Mouse (Mus musculus): ENCODE results near the gene Gm37419. TPM values are rescaled to one million over a fixed set of nuclear protein-coding genes. Genes with fewer than 3 reads are reported as not detected.

The Gm37419 gene
- polyA plus RNA-seq (2014; fragmentation: Nextera tagmentation; extraction: Ambion mirVana) = not detected in 2 replicates

GRCm38 (mm10) chr16:23988466-23989208 lies at the start of gene Gm37419, which contains the start of gene Bcl6:
Gm37419 (plus strand) TSS chr16:23988482.
Bcl6 (minus strand) TSS chr16:23988852.
- H3K36me3 ChIP-seq (ENCODE audit: control insufficient read depth, insufficient read depth, low read length) = no peaks in the 10 kb centered on the region
- peak within 1 kb of the TSS; percentile 71 for H3K4me2 ChIP-seq
- no peaks in the 10 kb centered on the region for H3K9me3 ChIP-seq (replicated peaks; ENCODE audit: control insufficient read depth, low read length)
- under 1% methylated on average over 68 of the region's 68 CpGs for WGBS (ENCODE audit: insufficient replicate concordance)
- peak within 1 kb of the TSS; percentile 98 for H3K27ac ChIP-seq (ENCODE audit: low read depth, low read length)
- peaks cover 18% of the 10 kb centered on the region; the same call in 1 of the 2 replicates for H3K4me1 ChIP-seq (ENCODE audit: control insufficient read depth, insufficient read depth, low read length)
- H3K9ac ChIP-seq (ENCODE audit: low read depth, low read length) = peak within 1 kb of the TSS; percentile 79
- H3K27me3 ChIP-seq (ENCODE audit: control insufficient read depth, insufficient read depth, low read length) = no peaks in the 10 kb centered on the region
- peak within 1 kb of the TSS; percentile 80 for H3K4me3 ChIP-seq (ENCODE audit: low read depth, low read length)
- peak; percentile 75 for ATAC-seq (replicated peaks; ENCODE audit: insufficient number of reproducible peaks, low FRiP score, low TSS enrichment)

GRCm38 (mm10) chr16:23944801-23945200 lies 43.5 kb upstream of the Gm37419 start:
- Histone ChIP-seq H3K4me3 (ENCODE audit: low read depth, low read length) (no peak overlapping the region), H3K4me1 (ENCODE audit: control insufficient read depth, insufficient read depth, low read length) (no peaks in the 10 kb centered on the region), H3K36me3 (ENCODE audit: control insufficient read depth, insufficient read depth, low read length) (no peaks in the 10 kb centered on the region), H3K27ac (ENCODE audit: low read depth, low read length) (no peak overlapping the region), H3K27me3 (ENCODE audit: control insufficient read depth, insufficient read depth, low read length) (no peaks in the 10 kb centered on the region), H3K4me2 (no peak overlapping the region), H3K9me3 (replicated peaks; ENCODE audit: control insufficient read depth, low read length) (no peaks in the 10 kb centered on the region), H3K9ac (ENCODE audit: low read depth, low read length) (no peak overlapping the region)
- no peak for ATAC-seq (replicated peaks; ENCODE audit: insufficient number of reproducible peaks, low FRiP score, low TSS enrichment)
- 66% methylated on average over 3 of the region's 3 CpGs for WGBS (ENCODE audit: insufficient replicate concordance)

GRCm38 (mm10) chr16:23947654-23948053 lies 40.6 kb upstream of the Gm37419 start:
- no peaks in the 10 kb centered on the region for H3K27me3 ChIP-seq (ENCODE audit: control insufficient read depth, insufficient read depth, low read length)
- H3K4me3 ChIP-seq (ENCODE audit: low read depth, low read length) = no peak overlapping the region
- no peak overlapping the region for H3K27ac ChIP-seq (ENCODE audit: low read depth, low read length)
- no peaks in the 10 kb centered on the region for H3K36me3 ChIP-seq (ENCODE audit: control insufficient read depth, insufficient read depth, low read length)
- H3K4me1 ChIP-seq (ENCODE audit: control insufficient read depth, insufficient read depth, low read length) = no peaks in the 10 kb centered on the region
- no peak overlapping the region for H3K9ac ChIP-seq (ENCODE audit: low read depth, low read length)
- H3K4me2 ChIP-seq = no peak overlapping the region
- WGBS (ENCODE audit: insufficient replicate concordance) = 82% methylated on average over 6 of the region's 6 CpGs
- no peak for ATAC-seq (replicated peaks; ENCODE audit: insufficient number of reproducible peaks, low FRiP score, low TSS enrichment)
- H3K9me3 ChIP-seq (replicated peaks; ENCODE audit: control insufficient read depth, low read length) = no peaks in the 10 kb centered on the region

DNA sequence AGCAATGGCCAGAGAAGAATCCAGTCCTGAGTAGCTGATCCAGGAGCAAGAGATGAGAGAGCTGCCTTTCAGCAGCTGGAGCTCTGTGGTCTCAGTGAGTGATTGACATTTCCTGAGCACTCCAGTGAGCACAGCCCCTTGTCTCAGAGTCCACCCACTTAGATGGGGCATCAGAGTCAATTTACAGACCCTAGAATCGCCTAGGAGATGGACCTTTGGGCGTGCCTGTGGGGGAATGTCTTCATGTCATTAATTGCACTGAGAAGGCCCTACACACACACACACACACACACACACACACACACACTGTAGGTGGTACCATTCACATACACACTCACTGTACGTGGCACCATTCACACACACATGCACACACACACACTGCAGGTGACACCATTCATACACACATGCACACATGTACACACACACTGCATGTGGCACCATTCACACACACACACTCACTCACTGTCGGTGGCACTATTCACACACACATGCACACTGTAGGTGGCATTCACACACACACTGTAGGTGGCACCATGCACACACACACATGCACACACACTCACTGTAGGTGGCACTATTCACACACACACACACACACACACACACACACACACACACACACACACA lies 36.1 kb upstream of the Gm37419 start:
- Histone ChIP-seq H3K27ac (ENCODE audit: low read depth, low read length) (no peak overlapping the region), H3K4me3 (ENCODE audit: low read depth, low read length) (no peak overlapping the region), H3K9ac (ENCODE audit: low read depth, low read length) (no peak overlapping the region), H3K36me3 (ENCODE audit: control insufficient read depth, insufficient read depth, low read length) (no peaks in the 10 kb centered on the region), H3K27me3 (ENCODE audit: control insufficient read depth, insufficient read depth, low read length) (no peaks in the 10 kb centered on the region), H3K9me3 (replicated peaks; ENCODE audit: control insufficient read depth, low read length) (no peaks in the 10 kb centered on the region), H3K4me1 (ENCODE audit: control insufficient read depth, insufficient read depth, low read length) (no peaks in the 10 kb centered on the region), H3K4me2 (no peak overlapping the region)
- ATAC-seq (replicated peaks; ENCODE audit: insufficient number of reproducible peaks, low FRiP score, low TSS enrichment) = no peak
- WGBS (ENCODE audit: insufficient replicate concordance) = 77% methylated on average over 4 of the region's 4 CpGs

DNA sequence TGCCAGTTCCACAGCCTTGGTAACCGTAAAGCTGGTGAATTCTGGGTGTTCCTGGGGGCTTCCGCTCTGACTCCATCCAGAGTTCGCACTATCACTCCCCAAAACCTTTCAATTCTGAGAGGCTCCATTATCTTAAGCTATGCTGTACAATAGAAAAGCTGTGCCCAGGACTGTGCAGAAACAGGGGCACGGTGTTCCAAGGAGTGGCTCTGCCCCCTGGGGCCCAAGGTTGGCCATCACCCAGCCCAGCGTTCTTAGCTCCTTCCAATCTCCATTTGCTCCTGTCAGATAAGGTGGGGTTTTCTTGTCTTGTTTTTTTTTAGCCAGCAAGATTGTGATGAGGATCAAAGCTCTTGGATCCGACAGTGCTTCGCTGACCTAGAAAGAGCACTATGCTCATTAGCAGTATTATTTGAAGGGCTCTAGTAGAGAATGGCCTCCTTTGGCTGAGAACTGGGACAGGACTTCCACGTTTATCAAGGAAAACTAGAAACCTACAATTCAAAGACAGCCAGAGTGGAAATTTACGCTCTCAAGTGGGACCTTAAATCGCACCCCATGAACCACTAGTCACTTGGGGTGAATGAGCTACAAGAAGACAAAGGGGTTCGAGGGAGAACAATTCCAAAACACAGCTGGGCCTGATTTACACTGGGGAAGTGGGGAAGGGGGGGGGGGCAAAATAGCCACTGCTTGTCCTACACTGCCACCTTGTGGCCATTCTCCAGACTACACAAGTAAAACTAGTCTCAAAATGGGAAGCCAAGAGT lies 34.9 kb upstream of the Gm37419 start:
- H3K4me1 ChIP-seq (ENCODE audit: control insufficient read depth, insufficient read depth, low read length) = no peaks in the 10 kb centered on the region
- H3K4me3 ChIP-seq (ENCODE audit: low read depth, low read length) = no peak overlapping the region
- H3K27ac ChIP-seq (ENCODE audit: low read depth, low read length) = no peak overlapping the region
- WGBS (ENCODE audit: insufficient replicate concordance) = 42% methylated on average over 11 of the region's 11 CpGs
- no peak overlapping the region for H3K9ac ChIP-seq (ENCODE audit: low read depth, low read length)
- no peaks in the 10 kb centered on the region for H3K27me3 ChIP-seq (ENCODE audit: control insufficient read depth, insufficient read depth, low read length)
- no peaks in the 10 kb centered on the region for H3K9me3 ChIP-seq (replicated peaks; ENCODE audit: control insufficient read depth, low read length)
- no peaks in the 10 kb centered on the region for H3K36me3 ChIP-seq (ENCODE audit: control insufficient read depth, insufficient read depth, low read length)
- no peak for ATAC-seq (replicated peaks; ENCODE audit: insufficient number of reproducible peaks, low FRiP score, low TSS enrichment)
- no peak overlapping the region for H3K4me2 ChIP-seq

DNA sequence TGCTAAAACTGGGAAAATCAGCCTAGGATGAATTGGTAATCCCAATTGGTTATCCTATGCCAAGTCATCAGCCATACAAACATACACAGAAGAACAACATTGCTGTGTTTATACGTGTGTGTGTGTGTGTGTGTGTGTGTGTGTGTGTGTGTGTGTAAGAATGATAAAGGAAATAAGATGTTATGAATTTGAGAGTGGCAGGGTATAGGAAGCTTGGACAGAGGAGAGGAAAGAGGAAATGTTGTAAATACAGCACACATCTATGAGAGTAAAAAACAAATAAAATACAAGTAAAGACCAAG lies 34.4 kb upstream of the Gm37419 start:
- Histone ChIP-seq H3K9ac (ENCODE audit: low read depth, low read length) (no peak overlapping the region), H3K9me3 (replicated peaks; ENCODE audit: control insufficient read depth, low read length) (no peaks in the 10 kb centered on the region), H3K4me3 (ENCODE audit: low read depth, low read length) (no peak overlapping the region), H3K4me1 (ENCODE audit: control insufficient read depth, insufficient read depth, low read length) (no peaks in the 10 kb centered on the region), H3K4me2 (no peak overlapping the region), H3K27ac (ENCODE audit: low read depth, low read length) (no peak overlapping the region), H3K27me3 (ENCODE audit: control insufficient read depth, insufficient read depth, low read length) (no peaks in the 10 kb centered on the region), H3K36me3 (ENCODE audit: control insufficient read depth, insufficient read depth, low read length) (no peaks in the 10 kb centered on the region)
- 0% methylated on average over 1 of the region's 1 CpGs for WGBS (ENCODE audit: insufficient replicate concordance)
- no peak for ATAC-seq (replicated peaks; ENCODE audit: insufficient number of reproducible peaks, low FRiP score, low TSS enrichment)

DNA sequence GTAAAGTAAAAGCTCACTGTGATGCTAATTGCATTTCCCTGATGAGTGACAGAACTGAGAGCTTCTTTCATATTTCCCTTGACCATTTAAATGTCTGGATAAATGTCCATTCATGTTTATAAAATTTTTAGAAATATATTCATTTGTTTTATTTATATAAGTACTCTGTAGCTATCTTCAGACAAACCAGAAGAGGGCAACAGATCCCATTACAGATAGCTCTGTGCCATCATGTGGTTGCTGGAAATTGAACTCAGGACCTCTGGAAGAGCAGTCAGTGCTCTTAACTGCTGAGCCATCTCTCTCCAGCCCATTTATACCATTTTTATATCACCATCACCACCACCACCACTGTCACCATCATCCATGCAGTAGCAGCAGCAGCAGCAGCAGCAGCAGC lies 29.3 kb upstream of the Gm37419 start:
- Histone ChIP-seq H3K9me3 (replicated peaks; ENCODE audit: control insufficient read depth, low read length) (no peaks in the 10 kb centered on the region), H3K4me3 (ENCODE audit: low read depth, low read length) (no peak overlapping the region), H3K36me3 (ENCODE audit: control insufficient read depth, insufficient read depth, low read length) (no peaks in the 10 kb centered on the region), H3K4me2 (no peak overlapping the region), H3K4me1 (ENCODE audit: control insufficient read depth, insufficient read depth, low read length) (no peaks in the 10 kb centered on the region), H3K27me3 (ENCODE audit: control insufficient read depth, insufficient read depth, low read length) (no peaks in the 10 kb centered on the region), H3K27ac (ENCODE audit: low read depth, low read length) (no peak overlapping the region), H3K9ac (ENCODE audit: low read depth, low read length) (no peak overlapping the region)
- no peak for ATAC-seq (replicated peaks; ENCODE audit: insufficient number of reproducible peaks, low FRiP score, low TSS enrichment)

DNA sequence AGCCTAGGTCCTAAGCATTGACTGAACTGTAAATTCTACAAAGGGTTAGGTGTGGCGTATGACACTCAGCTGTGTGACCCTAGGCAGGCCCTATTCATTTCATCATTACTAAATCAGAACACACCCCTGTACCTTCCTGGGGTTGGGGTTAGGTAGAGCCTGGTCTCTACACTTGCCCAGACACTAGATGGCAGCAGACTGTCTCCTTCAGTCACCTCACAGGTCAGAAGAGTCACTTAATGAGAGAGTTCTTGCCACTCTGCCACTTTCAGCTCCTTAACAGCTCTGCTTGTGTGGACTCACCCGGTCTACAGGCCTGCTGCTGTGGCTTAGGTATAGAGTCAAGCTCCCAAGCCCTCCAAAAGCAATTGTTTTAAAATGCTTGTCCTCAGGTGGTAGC lies 25.9 kb upstream of the Gm37419 start:
- Histone ChIP-seq H3K9me3 (replicated peaks; ENCODE audit: control insufficient read depth, low read length) (no peaks in the 10 kb centered on the region), H3K27ac (ENCODE audit: low read depth, low read length) (no peak overlapping the region), H3K4me3 (ENCODE audit: low read depth, low read length) (no peak overlapping the region), H3K27me3 (ENCODE audit: control insufficient read depth, insufficient read depth, low read length) (no peaks in the 10 kb centered on the region), H3K4me2 (no peak overlapping the region), H3K9ac (ENCODE audit: low read depth, low read length) (no peak overlapping the region), H3K36me3 (ENCODE audit: control insufficient read depth, insufficient read depth, low read length) (no peaks in the 10 kb centered on the region), H3K4me1 (ENCODE audit: control insufficient read depth, insufficient read depth, low read length) (no peaks in the 10 kb centered on the region)
- ATAC-seq (replicated peaks; ENCODE audit: insufficient number of reproducible peaks, low FRiP score, low TSS enrichment) = no peak
- 72% methylated on average over 2 of the region's 2 CpGs for WGBS (ENCODE audit: insufficient replicate concordance)
